Mouse (Mus musculus) heart, postnatal 0 days (tissue): ENCODE data around the gene Magi2. TPM values are rescaled to one million over a fixed set of nuclear protein-coding genes. Genes with fewer than 3 reads are reported as not detected.

Experiments used
- ATAC-seq: fragments of 200-750 bp; cut with Nextera tagmentation; 2 replicates; pipeline ENCODE4 v1.8.0; 2017; ENCODE audit warnings: low read depth, moderate number of reproducible peaks, moderate library complexity; ENCODE audit not compliant: insufficient read depth
- DNase-seq: peaks from one replicate; pipeline ENCODE4 v3.0.0-alpha.2; 2016; ENCODE audit warnings: low spot score
- H3K27ac ChIP-seq: fragments of 300-500 bp; sonication (generic); 2 replicates; pipeline ENCODE4 v1.5.1; 2014; ENCODE audit warnings: low read depth, mild to moderate bottlenecking
- H3K27me3 ChIP-seq: fragments of 300-500 bp; sonication (generic); 2 replicates; pipeline ENCODE4 v1.6.1; 2014; ENCODE audit warnings: low read length, mixed read lengths; ENCODE audit not compliant: control insufficient read depth, insufficient read depth
- H3K36me3 ChIP-seq: fragments of 300-500 bp; sonication (generic); replicated peaks from 2 replicates; pipeline ENCODE4 v1.6.1; 2014; ENCODE audit warnings: low read length, mixed read lengths; ENCODE audit not compliant: control insufficient read depth, insufficient read depth
- H3K4me1 ChIP-seq: fragments of 300-500 bp; sonication (generic); 2 replicates; pipeline ENCODE4 v1.6.1; 2014; ENCODE audit warnings: antibody characterized with exemption; ENCODE audit not compliant: control insufficient read depth, insufficient read depth
- H3K4me2 ChIP-seq: fragments of 300-500 bp; sonication (generic); 2 replicates; pipeline ENCODE4 v1.6.1; 2014; ENCODE audit warnings: low read depth, mild to moderate bottlenecking, low read length, moderate library complexity
- H3K4me3 ChIP-seq: fragments of 300-500 bp; sonication (generic); 2 replicates; pipeline ENCODE4 v1.5.1; 2014; ENCODE audit warnings: low read depth, low read length
- H3K9ac ChIP-seq: fragments of 300-500 bp; sonication (generic); replicated peaks from 2 replicates; pipeline ENCODE4 v1.6.1; 2014; ENCODE audit warnings: low read depth, low read length, mixed read lengths
- H3K9me3 ChIP-seq: fragments of 300-500 bp; sonication (generic); replicated peaks from 2 replicates; pipeline ENCODE4 v1.6.1; 2016; ENCODE audit warnings: low read length; ENCODE audit not compliant: control insufficient read depth
- CTCF ChIP-seq: IDR thresholded peaks from 2 replicates; pipeline ENCODE4 v1.5.1; 2016; ENCODE audit warnings: antibody characterized with exemption, control low read depth, low read depth
- EP300 ChIP-seq: IDR thresholded peaks from 2 replicates; pipeline ENCODE4 v1.6.1; 2016; ENCODE audit warnings: antibody characterized with exemption, low read depth
- WGBS: fragments of 180-500 bp; shearing (Covaris S2); extraction: QIAGEN DNeasy Blood & Tissue Kit; methylation state at CpG from one replicate; pipeline ENCODE4 v1.1.7; 2014; 5-methylcytosine and 5-hydroxymethylcytosine counted together
- polyA plus RNA-seq: library from polyadenylated mRNA; unstranded; fragments of >200 nt; fragmentation: Nextera tagmentation; extraction: Ambion mirVana; gene quantifications from 2 replicates; pipeline ENCODE4 v1.2.1, GENCODE M21; 2015
- total RNA-seq: library from RNA; depleted of rRNA; stranded (reverse); fragments of >200 nt; gene quantifications from 2 replicates; pipeline ENCODE4 v1.2.3, GENCODE M21; 2014; ENCODE audit warnings: low replicate concordance

Magi2 gene
- total and polyA plus RNA-seq, 2 experiments from 2014 or later = 1.7 to 9.5 TPM

DNA sequence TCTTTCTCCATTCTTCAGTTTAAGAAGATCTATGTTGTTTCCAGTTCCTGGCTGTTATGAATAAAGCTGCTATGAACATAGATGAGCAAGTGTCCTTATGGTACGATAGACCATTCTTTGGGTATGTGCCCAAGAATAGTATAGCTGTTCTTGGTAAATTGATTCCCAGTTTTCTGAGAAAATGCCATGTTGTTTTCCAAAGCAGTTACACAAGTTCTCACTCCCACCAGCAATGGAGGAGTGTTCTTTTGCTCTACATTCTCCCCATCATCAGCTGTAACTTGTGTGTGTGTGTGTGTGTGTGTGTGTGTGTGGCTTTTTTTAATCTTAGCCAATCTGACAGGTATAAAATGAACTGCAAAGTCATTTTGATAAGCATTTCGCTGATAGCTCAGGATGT lies 595.7 kb downstream of the Magi2 start:
- Histone ChIP-seq H3K27me3 (no peaks in the 10 kb centered on the region), H3K27ac (no peak overlapping the region), H3K9me3 (no peaks in the 10 kb centered on the region), H3K4me2 (no peak overlapping the region), H3K9ac (no peak overlapping the region), H3K4me1 (no peaks in the 10 kb centered on the region), H3K36me3 (no peaks in the 10 kb centered on the region), H3K4me3 (no peak overlapping the region)
- 71% methylated on average over 2 of the region's 2 CpGs for WGBS
- no peak for ATAC-seq
- TF ChIP-seq CTCF (no peak), EP300 (no peak)
- DNase-seq = no peak

GRCm38 (mm10) chr5:19825943-19826342 lies 599.1 kb downstream of the Magi2 start:
- H3K9ac ChIP-seq = no peak overlapping the region
- no peaks in the 10 kb centered on the region for H3K36me3 ChIP-seq
- DNase-seq (no peak), ATAC-seq (no peak)
- no peaks in the 10 kb centered on the region for H3K9me3 ChIP-seq
- TF ChIP-seq EP300 (no peak), CTCF (no peak)
- H3K4me1 ChIP-seq = no peaks in the 10 kb centered on the region
- WGBS = 45% methylated on average over 2 of the region's 2 CpGs
- no peak overlapping the region for H3K27ac ChIP-seq
- no peak overlapping the region for H3K4me3 ChIP-seq
- no peak overlapping the region for H3K4me2 ChIP-seq
- H3K27me3 ChIP-seq = no peaks in the 10 kb centered on the region

DNA sequence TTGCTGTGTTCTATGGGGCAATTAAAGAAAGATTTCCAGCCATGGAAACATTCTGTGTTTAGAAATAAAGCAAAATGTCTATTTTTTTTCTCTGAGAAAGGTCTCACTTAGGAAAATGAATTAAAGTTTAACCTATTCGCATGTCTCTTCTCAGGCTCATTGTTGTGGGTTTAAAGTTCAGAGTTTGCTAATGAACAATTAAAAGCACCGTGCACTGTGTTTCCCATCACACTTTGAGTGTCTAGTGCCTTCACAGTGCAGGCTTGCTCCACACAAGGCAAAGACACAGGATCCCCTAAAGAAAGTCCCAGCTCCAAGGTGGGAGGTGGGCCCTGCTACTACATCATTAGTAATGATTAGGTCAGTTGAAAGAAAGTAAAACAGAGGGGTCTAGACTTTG lies 602.5 kb downstream of the Magi2 start:
- no peak overlapping the region for H3K27ac ChIP-seq
- no peak overlapping the region for H3K9ac ChIP-seq
- no peaks in the 10 kb centered on the region for H3K36me3 ChIP-seq
- no peak overlapping the region for H3K4me2 ChIP-seq
- H3K4me3 ChIP-seq = no peak overlapping the region
- 76% methylated on average over 2 of the region's 2 CpGs for WGBS
- no peaks in the 10 kb centered on the region for H3K27me3 ChIP-seq
- ATAC-seq (no peak), DNase-seq (no peak)
- no peaks in the 10 kb centered on the region for H3K9me3 ChIP-seq
- no peaks in the 10 kb centered on the region for H3K4me1 ChIP-seq
- no peak for TF ChIP-seq CTCF
- no peak for TF ChIP-seq EP300

- TF ChIP-seq EP300 (no peak), CTCF (no peak)
- 52% methylated on average over 2 of the region's 2 CpGs for WGBS
- Histone ChIP-seq H3K4me1 (no peaks in the 10 kb centered on the region), H3K27ac (no peak overlapping the region), H3K36me3 (no peaks in the 10 kb centered on the region), H3K4me2 (no peak overlapping the region), H3K27me3 (no peaks in the 10 kb centered on the region), H3K9ac (no peak overlapping the region), H3K4me3 (no peak overlapping the region), H3K9me3 (no peaks in the 10 kb centered on the region)
- no peak for DNase-seq
- no peak for ATAC-seq
Measured at GRCm38 (mm10) chr5:19862854-19863253, 636.0 kb downstream of the Magi2 start.

DNA sequence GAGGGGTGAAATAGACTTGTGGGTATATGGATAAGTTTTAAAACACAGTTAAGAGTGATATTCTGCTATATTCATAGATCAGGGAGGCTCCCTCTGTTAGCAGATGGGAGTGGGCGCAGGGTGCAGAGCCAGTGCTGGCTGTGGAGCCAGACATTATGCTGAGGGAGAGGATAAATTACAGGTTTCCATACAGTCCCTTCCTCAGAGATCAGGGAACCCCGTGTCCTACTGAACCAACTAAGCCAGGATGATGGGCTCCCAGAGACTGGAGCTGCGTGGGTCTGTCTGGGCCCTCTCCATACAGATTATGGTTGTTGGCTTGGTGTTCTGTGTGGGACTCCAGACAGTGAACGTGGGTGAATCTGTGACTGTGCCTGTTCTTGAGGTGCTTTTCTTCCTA lies 643.6 kb downstream of the Magi2 start:
- Histone ChIP-seq H3K36me3 (no peaks in the 10 kb centered on the region), H3K4me3 (no peak overlapping the region), H3K27ac (no peak overlapping the region), H3K9ac (no peak overlapping the region), H3K9me3 (no peaks in the 10 kb centered on the region), H3K4me2 (no peak overlapping the region), H3K27me3 (no peaks in the 10 kb centered on the region), H3K4me1 (no peaks in the 10 kb centered on the region)
- ATAC-seq (no peak), DNase-seq (no peak)
- TF ChIP-seq CTCF = no peak
- no peak for TF ChIP-seq EP300
- WGBS = 85% methylated on average over 4 of the region's 4 CpGs

- H3K4me1 ChIP-seq = no peaks in the 10 kb centered on the region
- no peaks in the 10 kb centered on the region for H3K36me3 ChIP-seq
- no peak for TF ChIP-seq EP300
- no peak for TF ChIP-seq CTCF
- 62% methylated on average over 3 of the region's 3 CpGs for WGBS
- no peak overlapping the region for H3K9ac ChIP-seq
- no peak overlapping the region for H3K27ac ChIP-seq
- ATAC-seq (no peak), DNase-seq (no peak)
- H3K27me3 ChIP-seq = no peaks in the 10 kb centered on the region
- no peaks in the 10 kb centered on the region for H3K9me3 ChIP-seq
- H3K4me3 ChIP-seq = no peak overlapping the region
- H3K4me2 ChIP-seq = no peak overlapping the region
Measured at GRCm38 (mm10) chr5:19891693-19892092, 664.9 kb downstream of the Magi2 start.
